Mouse (Mus musculus): ENCODE measurements around the gene Parp9. TPM values are rescaled to one million over a fixed set of nuclear protein-coding genes. Genes with fewer than 3 reads are reported as not detected.
"Not testable (repeated sequence)": the region's sequence is repeated elsewhere in the genome, so short reads cannot be mapped to it uniquely, and the experiment has no call there.

The Parp9 gene
- total RNA-seq, 2 experiments from 2014 or later = 7.6 TPM

GRCm38 (mm10) chr16:35984471-35984870 is 46.2 kb downstream of the Parp9 start:
- no peak for DNase-seq (ENCODE audit: low spot score in 2 of 2)

DNA sequence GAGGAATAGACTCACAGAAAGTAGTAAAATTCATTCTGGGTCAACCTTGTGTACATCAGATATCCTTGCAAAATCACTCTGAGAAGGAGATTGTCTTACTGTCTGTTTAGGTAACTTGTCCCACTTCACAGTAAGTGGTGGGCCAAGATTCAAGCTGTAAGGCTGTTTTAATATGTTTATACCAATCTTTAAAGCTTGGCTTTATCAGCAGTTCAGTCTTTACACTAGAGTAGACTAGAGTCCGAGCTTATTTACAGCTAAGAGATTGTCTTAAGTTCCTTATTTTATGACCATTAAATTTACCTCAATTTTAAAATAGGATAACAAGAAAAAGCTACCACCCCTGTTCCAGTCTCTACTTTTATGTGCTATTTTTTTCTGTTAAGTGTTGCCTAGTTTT is 49.7 kb downstream of the Parp9 start:
- no peak for DNase-seq (ENCODE audit: low spot score in 2 of 2)

DNA sequence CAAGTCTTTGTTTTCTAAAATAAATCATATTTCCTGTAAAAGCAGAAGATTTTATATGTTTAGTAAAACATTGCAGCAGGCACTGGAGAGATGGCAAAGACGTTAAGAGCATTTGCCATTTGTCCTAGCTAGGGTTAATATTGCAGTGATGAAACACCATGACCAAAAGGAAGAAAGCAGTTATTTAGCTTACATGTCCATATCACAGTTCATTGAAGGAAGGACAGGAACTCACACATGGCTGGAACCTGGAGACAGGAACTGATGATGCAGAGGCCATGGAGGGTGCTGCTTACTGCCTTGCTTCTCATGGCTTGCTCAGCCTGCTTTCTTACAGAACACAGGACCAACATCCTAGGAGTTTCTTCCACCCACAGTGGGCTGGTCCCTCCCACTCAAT is 54.1 kb downstream of the Parp9 start:
- no peak for DNase-seq (ENCODE audit: low spot score in 2 of 2)

- DNase-seq (ENCODE audit: low spot score in 2 of 2) = no peak
Measured at GRCm38 (mm10) chr16:35993316-35993715, 55.0 kb downstream of the Parp9 start.

DNA sequence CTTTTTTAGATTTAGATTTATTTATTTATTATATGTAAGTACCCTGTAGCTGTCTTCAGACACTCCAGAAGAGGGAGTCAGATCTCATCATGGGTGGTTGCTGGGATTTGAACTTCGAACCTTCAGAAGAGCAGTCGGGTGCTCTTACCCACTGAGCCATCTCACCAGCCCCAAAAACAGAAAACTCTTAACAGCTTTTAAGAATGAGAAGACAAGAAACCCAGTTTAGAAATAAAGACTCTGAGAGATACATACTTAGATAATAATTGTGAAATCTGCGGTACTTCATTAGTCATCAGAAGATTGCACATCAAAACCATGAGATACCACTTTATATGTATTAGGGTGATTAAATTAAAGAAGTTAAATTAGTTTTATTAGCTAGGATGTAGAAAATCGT is 60.6 kb downstream of the Parp9 start:
- DNase-seq (ENCODE audit: low spot score in 2 of 2) = not testable (repeated sequence)

DNA sequence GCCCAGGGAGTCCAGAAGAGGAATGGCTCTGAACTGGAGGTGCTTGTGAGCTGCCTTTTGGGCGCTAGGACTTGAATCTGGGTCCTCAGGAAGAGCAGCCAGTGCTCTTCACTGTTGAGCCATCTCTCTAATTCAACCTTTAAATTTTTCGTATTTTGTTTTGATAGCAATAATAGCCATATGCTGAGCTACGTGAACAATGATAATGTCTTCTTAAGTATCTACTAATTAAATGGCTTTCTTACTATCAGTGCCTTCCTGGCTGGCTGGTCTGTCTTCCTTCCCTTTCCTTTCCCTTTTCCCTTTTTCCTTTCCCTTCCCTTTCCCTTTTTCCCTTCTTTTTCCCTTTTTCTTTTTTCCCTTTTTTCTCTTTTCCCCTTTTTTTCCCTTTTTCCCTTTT is 70.1 kb downstream of the Parp9 start:
- no peak for DNase-seq (ENCODE audit: low spot score in 2 of 2)

DNA sequence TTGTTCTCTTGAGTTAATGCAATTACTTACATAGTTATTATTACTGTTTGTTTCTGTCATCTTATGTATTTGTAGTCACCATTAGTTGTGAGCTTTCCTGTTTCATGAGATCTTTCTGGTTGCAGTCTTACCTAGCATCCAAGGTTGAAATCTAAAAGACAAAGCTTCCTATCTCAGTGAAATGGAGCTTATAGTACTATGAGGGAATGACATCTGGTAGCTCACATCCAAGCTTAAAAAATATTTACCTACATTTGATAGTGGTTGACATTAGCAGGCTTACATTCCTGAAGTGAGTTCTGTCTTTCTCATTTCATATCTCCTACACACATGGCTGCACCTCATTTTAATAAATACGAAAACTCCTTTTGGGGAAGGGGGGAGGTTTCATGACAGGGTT is 78.1 kb downstream of the Parp9 start:
- DNase-seq (ENCODE audit: low spot score in 2 of 2) = no peak

Other genes with a start within 250 kb of the Parp9 start
- 10 to 100 TPM; 28.2 to 30.8 TPM for gene Dirc2, start 169.1 kb upstream of the Parp9 start, total RNA-seq (2021)
- 1 to 10 TPM; 3.6 to 3.9 TPM for gene Hspbap1, start 168.1 kb upstream of the Parp9 start, total RNA-seq (2021)
- gene Parp14, start 66.9 kb upstream of the Parp9 start, total RNA-seq (2021) = 1 to 10 TPM; 4.9 to 5.2 TPM
- 1 to 10 TPM; 4.6 to 5.5 TPM for gene Dtx3l, start 681 bp downstream of the Parp9 start, total RNA-seq (2021)
- 10 to 100 TPM; 62.5 to 71.0 TPM for gene Kpna1, start 40.3 kb downstream of the Parp9 start, total RNA-seq (2021)
- gene Wdr5b, start 102.7 kb downstream of the Parp9 start, total RNA-seq (2021) = 1 to 10 TPM; 5.0 to 5.3 TPM
- gene Fam162a, start 133.1 kb downstream of the Parp9 start, total RNA-seq (2021) = 100 to 1,000 TPM in 1 of 2 experiments, 10 to 100 TPM in 1; 95.0 to 107 TPM
- 10 to 100 TPM; 38.3 to 42.4 TPM for gene Ccdc58, start 133.2 kb downstream of the Parp9 start, total RNA-seq (2021)
- gene Csta1, start 192.8 kb downstream of the Parp9 start, total RNA-seq (2021) = not detected
- gene Stfa2l1, start 218.3 kb downstream of the Parp9 start, total RNA-seq (2021) = 1 to 10 TPM; 1.1 to 1.8 TPM
- gene Gm5483, start 245.7 kb downstream of the Parp9 start, total RNA-seq (2021) = 1 to 10 TPM in 1 of 2 experiments, under 1 TPM in 1; 0.81 to 5.7 TPM